Mouse (Mus musculus): Measurements from ENCODE around the gene Cdc42se1. TPM values are rescaled to one million over a fixed set of nuclear protein-coding genes. Genes with fewer than 3 reads are reported as not detected.

The Cdc42se1 gene
- polyA plus RNA-seq, 1 experiment from 2014 or later, result 104 TPM

GRCm38 (mm10) chr3:95235386-95236301 is 7.1 kb downstream of the Cdc42se1 start:
- H3K4me2 ChIP-seq (replicated peaks; ENCODE audit: low read depth, low read length), result no peak overlapping the region
- 81% methylated on average over 23 of the region's 23 CpGs for WGBS
- ATAC-seq, result no peak
- H3K4me1 ChIP-seq (ENCODE audit: insufficient read depth, low read depth, low read length), result peaks cover 7% of the 10 kb centered on the region; the same call in 1 of the 2 replicates
- H3K9me3 ChIP-seq (ENCODE audit: low read length), result no peaks in the 10 kb centered on the region
- no peak for DNase-seq (ENCODE audit: low spot score)
- H3K36me3 ChIP-seq (ENCODE audit: insufficient read depth, low read length), result peaks cover 32% of the 10 kb centered on the region
- H3K4me3 ChIP-seq (ENCODE audit: low read depth, low read length), result no peak overlapping the region
- TF ChIP-seq EP300 (IDR thresholded peaks at IDR 0.05), result no peak
- no peak for TF ChIP-seq CTCF (IDR thresholded peaks at IDR 0.05)
- H3K27me3 ChIP-seq (replicated peaks; ENCODE audit: insufficient read depth, low read length), result no peaks in the 10 kb centered on the region
- H3K9ac ChIP-seq (replicated peaks; ENCODE audit: low read depth), result no peak overlapping the region
- no peak overlapping the region for H3K27ac ChIP-seq (ENCODE audit: low read length)

- no peaks in the 10 kb centered on the region for H3K27me3 ChIP-seq (replicated peaks; ENCODE audit: insufficient read depth, low read length)
- no peaks in the 10 kb centered on the region for H3K4me1 ChIP-seq (ENCODE audit: insufficient read depth, low read depth, low read length)
- 0 out of 2 replicates have a peak overlapping the region, but pooled peaks have one; percentile 27 for H3K27ac ChIP-seq (ENCODE audit: low read length)
- H3K36me3 ChIP-seq (ENCODE audit: insufficient read depth, low read length), result peaks cover 32% of the 10 kb centered on the region
- H3K9ac ChIP-seq (replicated peaks; ENCODE audit: low read depth), result no peak overlapping the region
- no peaks in the 10 kb centered on the region for H3K9me3 ChIP-seq (ENCODE audit: low read length)
- DNase-seq (ENCODE audit: low spot score) (peak; percentile 83), ATAC-seq (peak; percentile 82)
- 60% methylated on average over 8 of the region's 8 CpGs for WGBS
- no peak overlapping the region for H3K4me2 ChIP-seq (replicated peaks; ENCODE audit: low read depth, low read length)
- no peak for TF ChIP-seq EP300 (IDR thresholded peaks at IDR 0.05)
- TF ChIP-seq CTCF (IDR thresholded peaks at IDR 0.05), result no peak
- H3K4me3 ChIP-seq (ENCODE audit: low read depth, low read length), result no peak overlapping the region
These were observed 9.1 kb downstream of the Cdc42se1 start for GRCm38 (mm10) chr3:95237541-95238099.

GRCm38 (mm10) chr3:95239022-95239421 is 10.5 kb downstream of the Cdc42se1 start:
- peak; percentile 24 for TF ChIP-seq CTCF (IDR thresholded peaks at IDR 0.05)
- TF ChIP-seq EP300 (IDR thresholded peaks at IDR 0.05), result no peak
- WGBS, result 86% methylated on average over 6 of the region's 6 CpGs
- H3K9me3 ChIP-seq (ENCODE audit: low read length), result no peaks in the 10 kb centered on the region
- no peak for ATAC-seq
- no peak overlapping the region for H3K9ac ChIP-seq (replicated peaks; ENCODE audit: low read depth)
- H3K27ac ChIP-seq (ENCODE audit: low read length), result no peak overlapping the region
- H3K4me1 ChIP-seq (ENCODE audit: insufficient read depth, low read depth, low read length), result no peaks in the 10 kb centered on the region
- no peaks in the 10 kb centered on the region for H3K27me3 ChIP-seq (replicated peaks; ENCODE audit: insufficient read depth, low read length)
- H3K4me2 ChIP-seq (replicated peaks; ENCODE audit: low read depth, low read length), result no peak overlapping the region
- H3K36me3 ChIP-seq (ENCODE audit: insufficient read depth, low read length), result peaks cover 19% of the 10 kb centered on the region
- DNase-seq (ENCODE audit: low spot score), result no peak
- H3K4me3 ChIP-seq (ENCODE audit: low read depth, low read length), result no peak overlapping the region

- Histone ChIP-seq H3K4me3 (ENCODE audit: low read depth, low read length) (no peak overlapping the region), H3K9me3 (ENCODE audit: low read length) (no peaks in the 10 kb centered on the region), H3K9ac (replicated peaks; ENCODE audit: low read depth) (no peak overlapping the region), H3K36me3 (ENCODE audit: insufficient read depth, low read length) (peaks cover 11% of the 10 kb centered on the region), H3K4me2 (replicated peaks; ENCODE audit: low read depth, low read length) (no peak overlapping the region), H3K27me3 (replicated peaks; ENCODE audit: insufficient read depth, low read length) (no peaks in the 10 kb centered on the region), H3K4me1 (ENCODE audit: insufficient read depth, low read depth, low read length) (no peaks in the 10 kb centered on the region), H3K27ac (ENCODE audit: low read length) (no peak overlapping the region)
- DNase-seq (ENCODE audit: low spot score), result no peak
- WGBS, result 81% methylated on average over 12 of the region's 12 CpGs
- no peak for ATAC-seq
- no peak for TF ChIP-seq EP300 (IDR thresholded peaks at IDR 0.05)
- no peak for TF ChIP-seq CTCF (IDR thresholded peaks at IDR 0.05)
These were observed 11.4 kb downstream of the Cdc42se1 start for GRCm38 (mm10) chr3:95239971-95240370.

- H3K27ac ChIP-seq (ENCODE audit: low read length), result no peak overlapping the region
- H3K4me1 ChIP-seq (ENCODE audit: insufficient read depth, low read depth, low read length), result no peaks in the 10 kb centered on the region
- no peak overlapping the region for H3K9ac ChIP-seq (replicated peaks; ENCODE audit: low read depth)
- H3K4me3 ChIP-seq (ENCODE audit: low read depth, low read length), result no peak overlapping the region
- TF ChIP-seq CTCF (IDR thresholded peaks at IDR 0.05) (no peak), EP300 (IDR thresholded peaks at IDR 0.05) (no peak)
- DNase-seq (ENCODE audit: low spot score) (peak; percentile 44), ATAC-seq (peak; percentile 57)
- no peaks in the 10 kb centered on the region for H3K9me3 ChIP-seq (ENCODE audit: low read length)
- peaks cover 3% of the 10 kb centered on the region; the same call in 1 of the 2 replicates for H3K36me3 ChIP-seq (ENCODE audit: insufficient read depth, low read length)
- 0 out of 2 replicates have a peak overlapping the region, but pooled peaks have one; percentile 22 for H3K4me2 ChIP-seq (replicated peaks; ENCODE audit: low read depth, low read length)
- no peaks in the 10 kb centered on the region for H3K27me3 ChIP-seq (replicated peaks; ENCODE audit: insufficient read depth, low read length)
- 33% methylated on average over 17 of the region's 17 CpGs for WGBS
These were observed 12.4 kb downstream of the Cdc42se1 start for GRCm38 (mm10) chr3:95240900-95241299.

- Histone ChIP-seq H3K4me3 (ENCODE audit: low read depth, low read length) (no peak within 1 kb of the TSS), H3K4me1 (ENCODE audit: insufficient read depth, low read depth, low read length) (no peaks in the 10 kb centered on the region), H3K27ac (ENCODE audit: low read length) (no peak within 1 kb of the TSS), H3K27me3 (replicated peaks; ENCODE audit: insufficient read depth, low read length) (no peaks in the 10 kb centered on the region), H3K9ac (replicated peaks; ENCODE audit: low read depth) (no peak within 1 kb of the TSS), H3K36me3 (ENCODE audit: insufficient read depth, low read length) (no peaks in the 10 kb centered on the region), H3K4me2 (replicated peaks; ENCODE audit: low read depth, low read length) (0 out of 2 replicates have a peak within 1 kb of the TSS, but pooled peaks have one; percentile 22), H3K9me3 (ENCODE audit: low read length) (no peaks in the 10 kb centered on the region)
- ATAC-seq, result no peak
- 71% methylated on average over 7 of the region's 7 CpGs for WGBS
- DNase-seq (ENCODE audit: low spot score), result no peak
- no peak for TF ChIP-seq EP300 (IDR thresholded peaks at IDR 0.05)
- TF ChIP-seq CTCF (IDR thresholded peaks at IDR 0.05), result no peak
These were observed 13.0 kb downstream of the Cdc42se1 start, which contains the start of gene Gm128 for GRCm38 (mm10) chr3:95241498-95241897. Gm128 (minus strand) TSS chr3:95241598.

All from lung, postnatal 0 days (tissue).